Mouse (Mus musculus): ENCODE measurements around the gene Grik4.
"Not testable (repeated sequence)": the region's sequence is repeated elsewhere in the genome, so short reads cannot be mapped to it uniquely, and the experiment has no call there.

The Grik4 gene

GRCm38 (mm10) chr9:42943781-42944535, at the start of gene Grik4:
TSS of gene Grik4 (minus strand) at chr9:42944493.
- peak; percentile 93 for DNase-seq

GRCm38 (mm10) chr9:42993659-42994058, 49.4 kb upstream of the Grik4 start:
- no peak for DNase-seq

GRCm38 (mm10) chr9:42987988-42988387, 43.7 kb upstream of the Grik4 start:
- DNase-seq, result peak; percentile 58

- peak; percentile 90 for DNase-seq
Observed at GRCm38 (mm10) chr9:42968894-42969521, 24.7 kb upstream of the Grik4 start.

GRCm38 (mm10) chr9:42967731-42968130, 23.4 kb upstream of the Grik4 start:
- DNase-seq, result peak; percentile 89

GRCm38 (mm10) chr9:42964809-42965208, 20.5 kb upstream of the Grik4 start:
- not testable (repeated sequence) for DNase-seq

GRCm38 (mm10) chr9:42964366-42964765, 20.1 kb upstream of the Grik4 start:
- no peak for DNase-seq

- DNase-seq, result no peak
Observed at GRCm38 (mm10) chr9:42962506-42962905, 18.2 kb upstream of the Grik4 start.

GRCm38 (mm10) chr9:42958401-42958800, 14.1 kb upstream of the Grik4 start:
- no peak for DNase-seq

GRCm38 (mm10) chr9:42948381-42948780, 4.1 kb upstream of the Grik4 start:
- DNase-seq, result no peak

- no peak for DNase-seq
Observed at GRCm38 (mm10) chr9:42945174-42945573, 881 bp upstream of the Grik4 start.

- DNase-seq, result peak; percentile 97
Observed at GRCm38 (mm10) chr9:42944536-42945006, 278 bp upstream of the Grik4 start.

GRCm38 (mm10) chr9:42943057-42943529, 1.2 kb downstream of the Grik4 start:
- DNase-seq, result no peak

- no peak for DNase-seq
Observed at GRCm38 (mm10) chr9:42942148-42942547, 2.1 kb downstream of the Grik4 start.

- DNase-seq, result no peak
Observed at GRCm38 (mm10) chr9:42932146-42932545, 12.1 kb downstream of the Grik4 start.

- DNase-seq, result no peak
Observed at GRCm38 (mm10) chr9:42927498-42927897, 16.8 kb downstream of the Grik4 start.

GRCm38 (mm10) chr9:42926564-42926963, 17.7 kb downstream of the Grik4 start:
- no peak for DNase-seq

- no peak for DNase-seq
Observed at GRCm38 (mm10) chr9:42921830-42922229, 22.5 kb downstream of the Grik4 start.

GRCm38 (mm10) chr9:42920190-42920589, 24.1 kb downstream of the Grik4 start:
- no peak for DNase-seq

GRCm38 (mm10) chr9:42917911-42918310, 26.4 kb downstream of the Grik4 start:
- DNase-seq, result no peak

- no peak for DNase-seq
Observed at GRCm38 (mm10) chr9:42913201-42913600, 31.1 kb downstream of the Grik4 start.

GRCm38 (mm10) chr9:42908657-42909313, 35.5 kb downstream of the Grik4 start:
- DNase-seq, result peak; percentile 92

GRCm38 (mm10) chr9:42906995-42907394, 37.3 kb downstream of the Grik4 start:
- no peak for DNase-seq

All from heart, adult 11 months (tissue).